Mouse (Mus musculus) bone marrow macrophage, adult 2 months (primary cell): ENCODE results near the gene Rspo3.

Experiments used
- CTCF ChIP-seq: IDR thresholded peaks from 2 replicates; pipeline ENCODE4 v1.5.1; 2012; ENCODE audit warnings: low read depth, mild to moderate bottlenecking, low read length, moderate library complexity
- POLR2A ChIP-seq: IDR thresholded peaks from 2 replicates; pipeline ENCODE4 v1.6.1; 2012; ENCODE audit warnings: mild to moderate bottlenecking, low read depth, low read length, borderline replicate concordance

DNA sequence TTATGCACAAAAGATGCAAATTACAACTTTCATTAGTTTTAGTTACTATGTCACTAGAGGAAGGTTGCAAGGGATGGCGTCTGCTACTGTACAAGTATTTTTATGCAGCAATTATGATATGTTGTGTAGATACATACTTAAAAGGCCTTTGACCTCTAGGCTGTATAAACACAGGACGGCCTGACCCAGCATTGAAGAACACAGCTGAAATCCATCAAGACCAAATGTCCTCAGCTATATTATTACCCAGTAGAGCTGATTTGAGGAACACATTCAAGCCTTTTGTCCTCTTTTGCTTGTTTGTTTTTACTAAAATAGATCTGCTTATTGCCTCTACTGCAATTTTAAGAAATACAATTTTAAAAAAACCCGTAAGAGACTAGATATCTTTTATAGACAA, 75.6 kb downstream of the Rspo3 start:
- TF ChIP-seq CTCF (no peak), POLR2A (no peak)
